Mouse (Mus musculus) layer of hippocampus, postnatal 36 days (tissue): ENCODE data around the gene Cbx2. TPM values are rescaled to one million over a fixed set of nuclear protein-coding genes. Genes with fewer than 3 reads are reported as not detected.

Experiments
- DNase-seq, 2 experiments: peaks; one replicate each; pipeline ENCODE4 v3.0.0; 2022
- total RNA-seq, 2 experiments: library from RNA; stranded (reverse); gene quantifications; 2 replicates each; pipeline ENCODE4 v1.2.3; 2021

Gene Cbx2
- total RNA-seq, 2 experiments from 2014 or later = 4.0 to 4.4 TPM

GRCm38 (mm10) chr11:119042466-119043272 is 19.9 kb downstream of the Cbx2 start:
- DNase-seq = no peak

- no peak for DNase-seq
These were observed 20.4 kb downstream of the Cbx2 start for GRCm38 (mm10) chr11:119043273-119043540.

- DNase-seq = no peak
These were observed 21.2 kb downstream of the Cbx2 start for GRCm38 (mm10) chr11:119043761-119044550.

- no peak for DNase-seq
These were observed 22.0 kb downstream of the Cbx2 start for GRCm38 (mm10) chr11:119044551-119045337.

GRCm38 (mm10) chr11:119046601-119047245 is 24.0 kb downstream of the Cbx2 start:
- peak; percentile 9 to 22 for DNase-seq

GRCm38 (mm10) chr11:119047261-119048132 is 24.7 kb downstream of the Cbx2 start:
- DNase-seq = no peak

GRCm38 (mm10) chr11:119048133-119048510 is 25.4 kb downstream of the Cbx2 start:
- no peak for DNase-seq

- DNase-seq = no peak
These were observed 27.6 kb downstream of the Cbx2 start for GRCm38 (mm10) chr11:119050361-119050760.

GRCm38 (mm10) chr11:119051426-119051825 is 28.7 kb downstream of the Cbx2 start:
- DNase-seq = no peak

GRCm38 (mm10) chr11:119051927-119052660 is 29.3 kb downstream of the Cbx2 start:
- peak; percentile 34 to 42 for DNase-seq

GRCm38 (mm10) chr11:119052661-119053256 is 30.0 kb downstream of the Cbx2 start:
- peak in 1 of 2 experiments; percentile 21 for DNase-seq

GRCm38 (mm10) chr11:119053257-119053670 is 30.5 kb downstream of the Cbx2 start:
- DNase-seq = peak; percentile 81 to 84

GRCm38 (mm10) chr11:119053738-119054350 is 31.1 kb downstream of the Cbx2 start:
- DNase-seq = peak; percentile 38 to 51

GRCm38 (mm10) chr11:119054351-119055345 is 31.9 kb downstream of the Cbx2 start:
- DNase-seq = peak; percentile 26 to 36

- DNase-seq = peak; percentile 27 to 38
These were observed 32.9 kb downstream of the Cbx2 start for GRCm38 (mm10) chr11:119055571-119056131.

- peak in 1 of 2 experiments; percentile 63 for DNase-seq
These were observed 33.8 kb downstream of the Cbx2 start for GRCm38 (mm10) chr11:119056301-119057211.

- DNase-seq = no peak
These were observed 34.5 kb downstream of the Cbx2 start for GRCm38 (mm10) chr11:119057291-119057690.
